Mouse (Mus musculus) limb, embryonic 14.5 days (tissue): Measurements from ENCODE around the gene N4bp1. TPM values are rescaled to one million over a fixed set of nuclear protein-coding genes. Genes with fewer than 3 reads are reported as not detected.

Source experiments
- ATAC-seq: fragments of 200-750 bp; cut with Nextera tagmentation; 2 replicates; pipeline ENCODE4 v1.8.0; 2017; ENCODE audit warnings: low read depth, moderate number of reproducible peaks, moderate TSS enrichment; ENCODE audit not compliant: low FRiP score
- DNase-seq: peaks from one replicate; pipeline ENCODE4 v3.0.0-alpha.2; 2015; ENCODE audit warnings: low spot score
- H3K27ac ChIP-seq: fragments of 300-500 bp; sonication (generic); replicated peaks from 2 replicates; pipeline ENCODE4 v1.5.1; 2014; ENCODE audit warnings: low read depth, mild to moderate bottlenecking, low read length, moderate library complexity, mixed read lengths
- H3K27me3 ChIP-seq: fragments of 300-500 bp; sonication (generic); 2 replicates; pipeline ENCODE4 v1.6.1; 2014; ENCODE audit warnings: low read length, mixed read lengths; ENCODE audit not compliant: control insufficient read depth, insufficient read depth
- H3K36me3 ChIP-seq: fragments of 300-500 bp; sonication (generic); 2 replicates; pipeline ENCODE4 v1.6.1; 2014; ENCODE audit warnings: mild to moderate bottlenecking, low read length, moderate library complexity, mixed read lengths; ENCODE audit not compliant: control insufficient read depth, insufficient read depth
- H3K4me1 ChIP-seq: fragments of 300-500 bp; sonication (generic); 2 replicates; pipeline ENCODE4 v1.6.1; 2014; ENCODE audit warnings: antibody characterized with exemption, low read length, mixed read lengths; ENCODE audit not compliant: control insufficient read depth, insufficient read depth
- H3K4me2 ChIP-seq: fragments of 300-500 bp; sonication (generic); replicated peaks from 2 replicates; pipeline ENCODE4 v1.6.1; 2014; ENCODE audit warnings: low read depth, mild to moderate bottlenecking, low read length, moderate library complexity; ENCODE audit not compliant: severe bottlenecking
- H3K4me3 ChIP-seq: fragments of 300-500 bp; sonication (generic); replicated peaks from 2 replicates; pipeline ENCODE4 v1.5.1; 2014; ENCODE audit warnings: low read length
- H3K9ac ChIP-seq: fragments of 300-500 bp; sonication (generic); 2 replicates; pipeline ENCODE4 v1.6.1; 2014; ENCODE audit warnings: mild to moderate bottlenecking, low read depth, low read length, moderate library complexity; ENCODE audit not compliant: severe bottlenecking
- H3K9me3 ChIP-seq: fragments of 300-500 bp; sonication (generic); 2 replicates; pipeline ENCODE4 v1.6.1; 2016; ENCODE audit warnings: low read length; ENCODE audit not compliant: control insufficient read depth
- POLR2A ChIP-seq: fragments of 200-500 bp; IDR thresholded peaks from 2 replicates; pipeline ENCODE4 v1.8.0; 2012; ENCODE audit warnings: inconsistent platforms, mild to moderate bottlenecking, moderate library complexity, borderline replicate concordance; ENCODE audit not compliant: insufficient read depth, insufficient read length; ENCODE audit errors: extremely low read depth
- WGBS: fragments of 180-500 bp; shearing (Covaris S2); extraction: QIAGEN DNeasy Blood & Tissue Kit; methylation state at CpG from one replicate; pipeline ENCODE4 v1.1.7; 2014; 5-methylcytosine and 5-hydroxymethylcytosine counted together
- polyA plus RNA-seq, 2 experiments: library from polyadenylated mRNA; depleted of rRNA in 1 of 2; stranded (reverse) in 1 of 2; unstranded in 1 of 2; fragments of >200 nt; fragmentation: Nextera tagmentation in 1 of 2; extraction: Ambion mirVana in 1 of 2; gene quantifications; 2 replicates each; pipeline versions ENCODE4 v1.2.1 to v1.2.3; 2012 to 2014

N4bp1 gene
- polyA plus RNA-seq, 2 experiments, result 11.8 to 20.3 TPM

- no peak for DNase-seq
- H3K9me3 ChIP-seq, result no peaks in the 10 kb centered on the region
- no peak overlapping the region for H3K4me2 ChIP-seq
- ATAC-seq, result no peak
- peaks cover 16% of the 10 kb centered on the region for H3K4me1 ChIP-seq
- no peak overlapping the region for H3K27ac ChIP-seq
- no peak overlapping the region for H3K9ac ChIP-seq
- TF ChIP-seq POLR2A, result no peak
- WGBS, result 90% methylated on average over 2 of the region's 2 CpGs
- peaks cover 6% of the 10 kb centered on the region for H3K36me3 ChIP-seq
- no peaks in the 10 kb centered on the region for H3K27me3 ChIP-seq
- no peak overlapping the region for H3K4me3 ChIP-seq
These were observed 8.2 kb downstream of the N4bp1 start for GRCm38 (mm10) chr8:86876831-86877230.

- H3K9me3 ChIP-seq, result no peaks in the 10 kb centered on the region
- H3K9ac ChIP-seq, result no peak overlapping the region
- no peak for ATAC-seq
- peaks cover 7% of the 10 kb centered on the region for H3K4me1 ChIP-seq
- H3K27ac ChIP-seq, result no peak overlapping the region
- 89% methylated on average over 2 of the region's 2 CpGs for WGBS
- H3K4me3 ChIP-seq, result no peak overlapping the region
- H3K36me3 ChIP-seq, result no peaks in the 10 kb centered on the region
- no peak overlapping the region for H3K4me2 ChIP-seq
- no peak for DNase-seq
- no peaks in the 10 kb centered on the region for H3K27me3 ChIP-seq
- TF ChIP-seq POLR2A, result no peak
These were observed 11.0 kb downstream of the N4bp1 start for GRCm38 (mm10) chr8:86874055-86874454.

GRCm38 (mm10) chr8:86873151-86873550 lies 11.9 kb downstream of the N4bp1 start:
- ATAC-seq (no peak), DNase-seq (peak; percentile 48)
- TF ChIP-seq POLR2A, result no peak
- no peaks in the 10 kb centered on the region for H3K36me3 ChIP-seq
- no peaks in the 10 kb centered on the region for H3K9me3 ChIP-seq
- no peak overlapping the region for H3K4me3 ChIP-seq
- H3K27ac ChIP-seq, result no peak overlapping the region
- no peak overlapping the region for H3K9ac ChIP-seq
- WGBS, result 57% methylated on average over 2 of the region's 2 CpGs
- H3K4me1 ChIP-seq, result peaks cover 7% of the 10 kb centered on the region
- H3K27me3 ChIP-seq, result no peaks in the 10 kb centered on the region
- no peak overlapping the region for H3K4me2 ChIP-seq

DNA sequence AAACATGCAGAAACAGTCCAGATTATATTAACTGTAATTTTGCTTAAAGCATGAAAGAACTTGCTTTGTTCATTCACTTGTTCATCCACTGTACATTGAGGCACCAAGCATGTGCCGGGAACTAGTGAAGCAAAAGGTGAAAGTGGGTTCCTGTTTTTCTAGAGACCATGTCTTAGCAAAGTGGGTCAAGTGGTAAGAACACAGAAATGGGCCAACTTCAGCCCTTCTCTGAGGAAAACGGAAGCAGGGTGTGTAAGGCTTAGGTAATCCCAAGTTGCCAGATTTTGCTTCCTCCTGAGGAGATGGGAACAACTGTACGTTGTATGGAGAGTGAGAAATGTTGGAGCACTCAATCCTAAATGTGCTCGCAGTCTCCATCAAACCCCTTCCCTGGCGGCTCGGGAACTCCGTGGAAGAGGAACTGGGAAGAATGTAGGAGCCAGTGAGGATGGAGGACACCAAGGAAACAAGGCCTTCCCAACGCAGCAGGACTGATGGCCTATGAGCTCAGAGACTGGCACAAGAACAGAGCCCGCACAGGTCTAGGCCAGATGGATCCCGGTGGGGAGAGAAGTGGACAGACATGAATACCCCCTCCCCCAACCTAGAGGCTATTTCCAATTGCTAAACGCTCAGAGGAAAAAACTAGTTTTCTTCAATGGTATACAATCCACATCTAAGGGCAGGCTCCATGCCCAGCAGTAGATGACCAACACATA lies 12.8 kb downstream of the N4bp1 start:
- no peaks in the 10 kb centered on the region for H3K36me3 ChIP-seq
- WGBS, result 94% methylated on average over 11 of the region's 11 CpGs
- peaks cover 7% of the 10 kb centered on the region for H3K4me1 ChIP-seq
- no peak for ATAC-seq
- no peak overlapping the region for H3K9ac ChIP-seq
- no peak overlapping the region for H3K4me2 ChIP-seq
- no peak overlapping the region for H3K27ac ChIP-seq
- H3K4me3 ChIP-seq, result no peak overlapping the region
- TF ChIP-seq POLR2A, result no peak
- H3K9me3 ChIP-seq, result no peaks in the 10 kb centered on the region
- DNase-seq, result no peak
- no peaks in the 10 kb centered on the region for H3K27me3 ChIP-seq

DNA sequence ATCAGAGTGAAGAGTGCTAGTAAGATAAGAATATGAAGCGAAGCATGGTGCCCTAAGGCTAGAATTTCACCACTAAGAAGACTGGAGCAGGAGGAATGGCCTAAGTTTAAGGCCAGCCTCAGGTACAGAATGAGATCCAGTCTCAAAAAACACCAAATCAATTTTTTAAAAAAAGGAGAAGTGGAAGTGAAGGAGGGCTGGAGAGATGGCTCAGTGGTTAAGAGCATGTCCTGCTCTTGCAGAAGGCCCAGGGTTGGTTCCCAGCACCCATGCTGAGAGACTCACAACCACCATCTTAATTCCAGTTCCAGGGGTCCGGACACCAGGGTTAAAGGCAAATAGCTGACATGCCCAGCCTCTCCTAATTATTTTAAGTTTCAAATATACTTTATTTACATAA lies 13.6 kb downstream of the N4bp1 start:
- ATAC-seq (no peak), DNase-seq (no peak)
- Histone ChIP-seq H3K9ac (no peak overlapping the region), H3K9me3 (no peaks in the 10 kb centered on the region), H3K4me1 (peaks cover 7% of the 10 kb centered on the region), H3K27ac (no peak overlapping the region), H3K4me3 (no peak overlapping the region), H3K27me3 (no peaks in the 10 kb centered on the region), H3K36me3 (no peaks in the 10 kb centered on the region), H3K4me2 (no peak overlapping the region)
- 94% methylated on average over 2 of the region's 2 CpGs for WGBS
- TF ChIP-seq POLR2A, result no peak

GRCm38 (mm10) chr8:86870771-86871170 lies 14.3 kb downstream of the N4bp1 start:
- H3K27me3 ChIP-seq, result no peaks in the 10 kb centered on the region
- no peak overlapping the region for H3K4me3 ChIP-seq
- WGBS, result 88% methylated on average over 2 of the region's 2 CpGs
- no peaks in the 10 kb centered on the region for H3K9me3 ChIP-seq
- no peaks in the 10 kb centered on the region for H3K36me3 ChIP-seq
- H3K9ac ChIP-seq, result no peak overlapping the region
- no peak for TF ChIP-seq POLR2A
- no peak overlapping the region for H3K4me2 ChIP-seq
- DNase-seq (no peak), ATAC-seq (no peak)
- no peak overlapping the region for H3K27ac ChIP-seq
- peaks cover 7% of the 10 kb centered on the region for H3K4me1 ChIP-seq
